Mouse (Mus musculus): ENCODE data around the gene Bmper.

- no peak for TF ChIP-seq POLR2A (IDR thresholded peaks at IDR 0.05; ENCODE audit: insufficient read depth, low read depth, low read length)
- TF ChIP-seq CTCF (IDR thresholded peaks at IDR 0.05; ENCODE audit: insufficient read depth, low read depth, low read length) = no peak
Measured at GRCm38 (mm10) chr9:23177476-23177875, 45.4 kb upstream of the Bmper start.
